Mouse (Mus musculus): ENCODE measurements around the gene Lss.

The Lss gene

DNA sequence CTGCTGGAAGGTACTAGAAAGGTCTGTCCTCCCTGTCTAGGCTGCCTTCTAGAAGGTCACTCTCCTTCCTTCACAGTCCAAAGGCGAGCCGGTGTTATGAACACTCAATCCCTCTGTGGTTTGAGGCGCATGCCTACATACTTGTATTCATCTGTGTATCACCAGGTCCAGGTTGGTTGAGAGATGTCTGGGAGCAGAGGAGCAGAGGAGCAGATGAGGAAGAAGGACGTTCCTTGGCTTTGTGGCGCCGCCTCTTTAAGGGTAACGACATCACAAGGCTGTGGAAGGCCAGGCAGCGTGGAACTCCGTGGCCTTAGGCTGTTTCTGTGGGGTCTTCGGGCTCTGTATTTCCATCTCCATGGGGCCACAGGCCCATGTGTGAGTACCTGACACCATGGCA, 30.6 kb downstream of the Lss start, which contains the start of gene Spatc1l:
Spatc1l (plus strand) TSS at position 301 of the 400 bp plus-strand sequence.
- no peak for DNase-seq (ENCODE audit: low read depth, low spot score)

GRCm38 (mm10) chr10:76569996-76570685, 38.8 kb downstream of the Lss start:
- DNase-seq (ENCODE audit: low read depth, low spot score): no peak

DNA sequence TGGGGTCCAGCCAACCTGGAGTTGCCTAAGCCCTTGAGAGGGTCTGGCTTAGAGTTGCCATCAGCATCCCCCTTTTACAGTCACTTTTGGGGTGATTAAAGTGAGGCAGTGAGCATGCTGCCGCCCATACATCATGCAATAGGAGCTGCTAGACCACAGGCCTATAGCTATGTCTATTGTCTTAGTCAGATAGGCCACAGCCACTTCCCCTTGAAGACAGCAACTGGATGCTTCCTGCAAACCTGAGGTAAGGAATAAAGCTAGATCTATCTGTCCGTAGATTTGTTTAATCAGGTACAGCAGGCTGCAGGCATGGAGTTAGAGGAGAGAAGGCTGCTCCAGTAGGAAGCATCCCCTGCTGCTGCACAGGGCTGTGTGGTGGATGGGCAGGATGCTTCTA, 39.7 kb downstream of the Lss start:
- no peak for DNase-seq (ENCODE audit: low read depth, low spot score)

DNA sequence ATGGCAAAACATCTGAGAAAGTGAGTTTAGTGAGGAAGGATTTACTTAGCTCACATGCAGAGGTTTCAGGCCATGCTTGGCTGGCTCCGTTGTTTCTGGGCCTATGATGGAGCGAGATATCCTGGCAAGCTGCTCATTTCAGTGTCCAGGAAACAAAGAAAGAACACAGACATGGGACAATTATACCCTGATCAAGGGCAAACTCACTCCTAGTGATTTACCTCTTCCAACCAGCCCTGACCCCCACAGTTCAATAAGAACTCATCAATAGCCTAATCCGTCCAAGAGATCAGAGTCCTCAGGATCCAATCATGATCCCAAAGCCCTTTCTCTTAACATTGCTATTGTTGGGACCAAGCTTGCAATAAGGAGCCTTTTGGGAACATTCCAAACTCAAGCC, 40.8 kb downstream of the Lss start:
- no peak for DNase-seq (ENCODE audit: low read depth, low spot score)

DNA sequence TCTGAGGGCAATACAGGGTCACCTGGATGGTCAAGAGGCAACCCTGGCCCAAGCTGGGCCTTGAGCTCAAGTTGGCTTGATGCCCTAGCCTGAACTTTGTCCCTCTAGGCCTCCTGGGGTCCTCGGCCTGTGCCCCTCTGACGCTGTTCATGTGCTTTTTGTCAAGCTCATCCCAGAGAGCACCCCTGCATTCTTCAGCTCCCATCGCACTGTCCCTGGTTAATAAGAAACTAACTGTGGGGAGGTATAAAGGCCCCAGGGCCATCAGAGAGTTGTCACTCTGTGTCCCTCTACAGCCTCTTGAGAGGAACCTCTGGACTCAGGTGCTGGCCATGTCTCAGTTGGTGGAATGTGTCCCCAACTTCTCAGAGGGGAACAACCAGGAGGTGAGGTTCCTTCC, 44.0 kb downstream of the Lss start, which contains the start of gene Ftcd:
Ftcd (plus strand) TSS at position 275 of the 400 bp plus-strand sequence.
- no peak for DNase-seq (ENCODE audit: low read depth, low spot score)

- DNase-seq (ENCODE audit: low read depth, low spot score): no peak
Observed at GRCm38 (mm10) chr10:76576920-76577319, 45.5 kb downstream of the Lss start.

DNA sequence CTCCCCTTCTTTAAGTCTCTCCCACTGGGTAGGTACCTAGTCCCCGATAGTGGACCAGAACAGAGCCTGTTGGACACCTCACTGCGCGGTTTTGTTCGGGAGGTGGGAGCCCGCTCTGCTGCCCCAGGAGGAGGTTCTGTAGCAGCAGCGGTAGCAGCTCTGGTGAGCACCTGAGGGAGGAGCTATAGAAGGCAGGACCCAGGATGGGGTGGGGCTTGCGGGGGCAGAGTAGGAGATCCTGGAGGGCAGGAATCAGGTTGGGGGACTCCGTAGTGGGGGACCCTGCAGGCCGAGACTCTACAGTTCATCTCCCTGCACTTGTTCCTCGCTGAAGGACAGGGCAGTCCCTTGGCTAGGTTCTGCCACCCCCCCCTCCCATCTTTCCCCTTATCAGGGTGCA, 52.8 kb downstream of the Lss start:
- no peak for DNase-seq (ENCODE audit: low read depth, low spot score)

GRCm38 (mm10) chr10:76586190-76586589, 54.8 kb downstream of the Lss start:
- no peak for DNase-seq (ENCODE audit: low read depth, low spot score)

- DNase-seq (ENCODE audit: low read depth, low spot score): no peak
Observed at GRCm38 (mm10) chr10:76590197-76590596, 58.8 kb downstream of the Lss start.

- DNase-seq (ENCODE audit: low read depth, low spot score): no peak
Observed at GRCm38 (mm10) chr10:76596338-76596737, 65.0 kb downstream of the Lss start.

GRCm38 (mm10) chr10:76602690-76603089, 71.3 kb downstream of the Lss start:
- DNase-seq (ENCODE audit: low read depth, low spot score): no peak
